Mouse (Mus musculus) limb, embryonic 10.5 days (tissue): Measurements from ENCODE around the gene Gm9999. TPM values are rescaled to one million over a fixed set of nuclear protein-coding genes. Genes with fewer than 3 reads are reported as not detected.

Experiments used
- polyA plus RNA-seq: library from polyadenylated mRNA; unstranded; fragments of >200 nt; fragmentation: Nextera tagmentation; extraction: Ambion mirVana; gene quantifications from 2 replicates; pipeline ENCODE4 v1.2.1, GENCODE M21; 2016

Gm9999 gene
- polyA plus RNA-seq, 1 experiment from 2014 or later = not detected

Other genes starting within 250 kb of the Gm9999 start
- gene Saa1, start 240.6 kb upstream of the Gm9999 start, polyA plus RNA-seq = 1.4 and 3.3 TPM in 2 replicates
- gene Saa2, start 231.8 kb upstream of the Gm9999 start, polyA plus RNA-seq = 1.7 TPM in 2 replicates
- gene Hps5, start 187.5 kb upstream of the Gm9999 start, polyA plus RNA-seq = 19.0 and 19.5 TPM in 2 replicates
- gene Gtf2h1, start 187.5 kb upstream of the Gm9999 start, polyA plus RNA-seq = 50.2 and 52.4 TPM in 2 replicates
- 2,714 and 3,443 TPM in 2 replicates for gene Ldha, start 142.1 kb upstream of the Gm9999 start, polyA plus RNA-seq
- 0.10 and 0.13 TPM in 2 replicates for gene Ldhc, start 122.4 kb upstream of the Gm9999 start, polyA plus RNA-seq
- gene Tsg101, start 63.6 kb upstream of the Gm9999 start, polyA plus RNA-seq = 236 and 252 TPM in 2 replicates
- gene Uevld, start 25.1 kb upstream of the Gm9999 start, polyA plus RNA-seq = 11.7 and 12.1 TPM in 2 replicates
- gene Spty2d1, start 24.8 kb downstream of the Gm9999 start, polyA plus RNA-seq = 11.2 and 11.9 TPM in 2 replicates
- gene Tmem86a, start 67.0 kb downstream of the Gm9999 start, polyA plus RNA-seq = 8.3 and 11.8 TPM in 2 replicates
- 0.20 and 0.30 TPM in 2 replicates for gene Ptpn5, start 150.1 kb downstream of the Gm9999 start, polyA plus RNA-seq
- not detected in 2 replicates for gene Mrgpra6, start 221.3 kb downstream of the Gm9999 start, polyA plus RNA-seq